Mouse (Mus musculus) splenic B cell, adult 2 months (primary cell): ENCODE measurements at regions not wholly inside any gene's neighbourhood (a gene's known extent, or its start where the extent isn't known, plus 50 kb on each side); places are given as distances from the start of the nearest gene placed in this dataset.

ENCODE experiments used
- DNase-seq: peaks from one replicate; pipeline ENCODE4 v3.0.0-alpha.2; 2011; ENCODE audit warnings: low read depth, low spot score
- H3K27me3 ChIP-seq: 2 replicates; pipeline ENCODE4 v1.6.1; 2012; ENCODE audit warnings: mild to moderate bottlenecking, low read length, moderate library complexity, mixed read lengths; ENCODE audit not compliant: control insufficient read depth, poor library complexity, insufficient read depth, severe bottlenecking
- H3K36me3 ChIP-seq: 2 replicates; pipeline ENCODE4 v1.6.1; 2012; ENCODE audit warnings: mild to moderate bottlenecking, low read length, moderate library complexity, mixed read lengths; ENCODE audit not compliant: control insufficient read depth, poor library complexity, insufficient read depth, severe bottlenecking

DNA sequence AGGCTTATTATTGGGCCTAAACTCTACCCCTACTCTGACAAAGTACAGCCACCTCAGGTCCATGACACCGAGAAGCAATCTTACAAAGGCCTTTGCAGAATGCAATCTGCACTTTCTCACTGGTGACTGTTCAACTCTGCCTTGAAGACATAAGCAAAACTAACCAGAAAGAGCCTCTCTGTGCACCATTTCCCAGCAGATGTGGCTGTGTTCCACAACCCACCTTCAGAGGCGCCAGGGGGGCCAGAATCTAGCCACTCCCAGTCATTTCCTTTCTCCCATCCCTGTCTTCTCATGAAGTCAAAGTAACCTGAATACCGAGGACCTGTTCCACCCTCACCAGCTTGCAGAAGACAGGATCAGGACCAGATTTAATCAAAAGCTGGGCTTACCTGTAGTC, 250.3 kb upstream of the Acvr2a start:
- no peaks in the 10 kb centered on the region for H3K36me3 ChIP-seq
- no peak for DNase-seq
- H3K27me3 ChIP-seq: no peaks in the 10 kb centered on the region

DNA sequence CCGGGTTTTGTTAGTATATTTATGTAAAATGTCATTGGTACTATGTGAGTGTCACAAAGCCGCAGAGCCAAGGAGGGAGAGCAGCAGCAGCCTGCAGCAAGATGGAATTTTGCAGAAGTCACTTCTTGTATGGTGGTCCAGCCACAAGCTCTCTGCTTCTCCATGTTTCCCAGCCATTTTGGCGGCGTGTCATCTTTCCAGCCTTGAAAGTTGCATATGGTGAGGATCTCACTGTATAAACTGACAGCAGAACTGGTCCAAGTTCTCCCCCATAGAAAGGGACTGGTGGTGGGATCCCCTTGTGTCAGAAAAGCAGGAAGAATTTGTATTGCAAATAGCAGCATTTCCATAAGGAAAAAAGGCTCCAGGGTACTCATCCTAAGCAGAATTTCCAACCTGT, 249.7 kb upstream of the Acvr2a start:
- no peak for DNase-seq
- no peaks in the 10 kb centered on the region for H3K36me3 ChIP-seq
- no peaks in the 10 kb centered on the region for H3K27me3 ChIP-seq

- DNase-seq: no peak
- Histone ChIP-seq H3K36me3 (no peaks in the 10 kb centered on the region), H3K27me3 (no peaks in the 10 kb centered on the region)
Measured at GRCm38 (mm10) chr2:48567871-48568270, 246.0 kb upstream of the Acvr2a start.

GRCm38 (mm10) chr2:48586162-48586830, 227.6 kb upstream of the Acvr2a start:
- Histone ChIP-seq H3K36me3 (no peaks in the 10 kb centered on the region), H3K27me3 (no peaks in the 10 kb centered on the region)
- no peak for DNase-seq

- Histone ChIP-seq H3K27me3 (no peaks in the 10 kb centered on the region), H3K36me3 (no peaks in the 10 kb centered on the region)
- DNase-seq: no peak
Measured at GRCm38 (mm10) chr2:48586831-48587169, 227.1 kb upstream of the Acvr2a start.

DNA sequence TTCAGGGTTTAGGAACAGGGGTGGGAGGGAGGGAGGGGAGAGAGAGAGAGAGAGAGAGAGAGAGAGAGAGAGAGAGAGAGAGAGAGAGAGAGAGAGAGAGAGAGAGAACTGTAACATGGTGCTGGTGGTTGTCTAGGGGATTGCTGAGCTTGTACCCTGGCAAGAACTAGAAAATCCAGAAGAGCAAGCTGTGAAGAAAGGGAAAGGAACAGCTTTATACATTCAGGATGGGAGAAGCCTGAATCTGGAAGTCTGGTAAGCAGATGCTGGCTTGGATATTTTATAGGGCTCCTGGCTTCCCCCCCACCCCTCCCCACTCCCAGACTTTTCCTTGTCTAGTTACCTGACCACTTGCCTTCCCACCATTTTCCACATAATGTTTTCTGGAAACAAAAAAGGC, 224.2 kb upstream of the Acvr2a start:
- Histone ChIP-seq H3K36me3 (no peaks in the 10 kb centered on the region), H3K27me3 (no peaks in the 10 kb centered on the region)
- no peak for DNase-seq

GRCm38 (mm10) chr2:48597793-48598583, 215.9 kb upstream of the Acvr2a start:
- no peak for DNase-seq
- no peaks in the 10 kb centered on the region for H3K36me3 ChIP-seq

GRCm38 (mm10) chr2:48599367-48599766, 214.5 kb upstream of the Acvr2a start:
- Histone ChIP-seq H3K27me3 (no peaks in the 10 kb centered on the region), H3K36me3 (no peaks in the 10 kb centered on the region)
- no peak for DNase-seq

More at GRCm38 (mm10) chr2:48597793-48598583, 215.9 kb upstream of the Acvr2a start:
- H3K27me3 ChIP-seq: no peaks in the 10 kb centered on the region

DNA sequence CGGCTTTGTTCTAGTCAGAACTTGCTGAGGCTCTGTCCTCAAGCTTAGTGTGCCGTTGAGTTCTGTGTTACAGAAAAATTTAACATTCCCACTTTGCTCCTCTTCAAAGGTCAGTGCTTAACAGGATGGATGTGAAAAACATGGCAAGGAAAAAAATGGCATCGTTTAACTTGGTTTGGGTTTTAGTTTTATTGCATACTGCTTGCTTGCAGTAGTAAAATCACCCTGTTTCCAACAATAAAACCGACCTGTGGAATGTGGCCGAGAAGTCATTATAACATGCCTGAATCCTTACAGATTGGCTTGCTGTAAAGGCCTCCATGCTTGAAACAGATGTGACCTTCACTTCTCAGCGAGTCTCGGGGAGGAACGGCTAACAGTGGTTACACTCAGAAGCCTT, 212.1 kb upstream of the Acvr2a start:
- no peaks in the 10 kb centered on the region for H3K36me3 ChIP-seq
- H3K27me3 ChIP-seq: no peaks in the 10 kb centered on the region

GRCm38 (mm10) chr2:48609466-48609865, 204.4 kb upstream of the Acvr2a start:
- no peak for DNase-seq
- Histone ChIP-seq H3K27me3 (no peaks in the 10 kb centered on the region), H3K36me3 (no peaks in the 10 kb centered on the region)

More for the DNA sequence above, 212.1 kb upstream of the Acvr2a start:
- DNase-seq: no peak

DNA sequence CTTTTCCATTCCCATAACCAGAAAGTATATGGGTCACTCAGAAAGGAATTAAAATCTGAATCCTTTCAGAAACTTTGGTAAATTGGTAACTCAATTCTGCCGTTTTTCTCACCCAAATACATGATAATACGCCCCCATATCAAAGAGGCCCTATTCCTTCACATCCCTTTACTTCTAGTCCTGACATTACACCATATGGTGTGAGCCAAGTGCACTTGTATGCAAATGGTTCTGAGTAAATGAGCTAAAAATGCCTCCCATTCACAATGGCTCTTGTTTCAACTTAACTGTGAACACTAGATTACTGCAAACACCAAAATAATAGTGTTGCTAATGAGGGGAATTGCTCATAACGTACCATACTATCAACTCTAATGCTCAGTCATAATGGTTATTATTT, 201.7 kb upstream of the Acvr2a start:
- no peaks in the 10 kb centered on the region for H3K27me3 ChIP-seq
- DNase-seq: no peak

DNA sequence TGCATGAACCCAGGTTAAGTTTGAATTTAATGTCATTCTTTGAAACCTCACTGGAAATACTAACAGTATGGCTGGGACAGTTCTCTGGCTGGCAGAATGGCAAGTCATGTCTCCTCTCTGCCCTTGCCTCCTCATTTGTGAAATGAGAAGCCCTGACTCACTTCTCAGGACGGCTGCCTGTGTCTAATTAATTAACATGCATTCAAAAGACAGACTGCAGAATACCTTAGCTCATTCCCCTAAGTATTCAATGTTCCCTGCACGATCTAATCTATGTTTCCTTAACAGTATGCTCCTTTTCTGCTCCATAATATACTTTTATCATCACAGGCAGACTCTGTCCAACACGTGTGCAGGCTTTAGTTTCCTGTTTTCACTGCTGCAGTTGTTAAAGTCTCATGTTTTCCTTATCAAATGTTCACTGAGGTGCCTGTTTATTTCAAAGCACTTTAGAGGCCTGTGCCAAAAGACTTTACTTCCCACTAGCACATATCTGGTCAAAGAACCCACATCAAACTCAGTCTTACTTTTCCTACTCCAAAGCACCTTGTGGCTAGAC, 196.7 kb upstream of the Acvr2a start:
- Histone ChIP-seq H3K27me3 (no peaks in the 10 kb centered on the region), H3K36me3 (no peaks in the 10 kb centered on the region)
- no peak for DNase-seq

More for the DNA sequence above, 201.7 kb upstream of the Acvr2a start:
- H3K36me3 ChIP-seq: no peaks in the 10 kb centered on the region

GRCm38 (mm10) chr2:48619042-48619441, 194.9 kb upstream of the Acvr2a start:
- Histone ChIP-seq H3K36me3 (no peaks in the 10 kb centered on the region), H3K27me3 (no peaks in the 10 kb centered on the region)
- DNase-seq: no peak

- H3K27me3 ChIP-seq: no peaks in the 10 kb centered on the region
- DNase-seq: no peak
- no peaks in the 10 kb centered on the region for H3K36me3 ChIP-seq
Measured at GRCm38 (mm10) chr2:48620815-48621214, 193.1 kb upstream of the Acvr2a start.

DNA sequence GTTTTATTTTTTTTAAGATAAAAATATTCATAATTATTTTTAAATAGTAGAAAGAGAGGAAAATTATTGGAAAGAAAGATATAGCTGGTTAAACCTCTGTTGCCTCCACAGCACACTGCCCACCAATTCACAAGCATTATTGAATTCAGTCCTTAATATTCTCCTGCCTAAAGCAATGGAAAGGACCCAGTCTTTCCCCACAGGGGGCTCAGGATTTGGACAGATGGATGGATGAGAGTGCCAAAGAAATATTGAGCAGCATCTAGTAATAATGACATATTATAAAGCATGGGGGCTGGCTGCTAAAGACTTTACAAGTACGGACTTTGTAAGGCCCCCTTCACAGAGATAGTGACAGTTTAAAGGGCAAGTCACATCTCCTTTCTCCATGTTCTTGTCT, 191.6 kb upstream of the Acvr2a start:
- Histone ChIP-seq H3K27me3 (no peaks in the 10 kb centered on the region), H3K36me3 (no peaks in the 10 kb centered on the region)
- DNase-seq: no peak
